Mouse (Mus musculus): Measurements from ENCODE around the gene Frmd4b. TPM values are rescaled to one million over a fixed set of nuclear protein-coding genes. Genes with fewer than 3 reads are reported as not detected.
A peak's percentile ranks its signal among the peaks of the same experiment; 100 is the strongest.

Gene Frmd4b
- total RNA-seq, 1 experiment from 2014 or later, result 13.8 TPM

GRCm38 (mm10) chr6:97413453-97413852 is 203.9 kb downstream of the Frmd4b start:
- no peak for ATAC-seq (replicated peaks in 1 of 2; ENCODE audit: insufficient read depth in 1 of 2, low FRiP score in 2 of 2, low TSS enrichment in 1 of 2, low read depth in 1 of 2, poor library complexity in 2 of 2, severe bottlenecking in 2 of 2)

- ATAC-seq (replicated peaks in 1 of 2; ENCODE audit: insufficient read depth in 1 of 2, low FRiP score in 2 of 2, low TSS enrichment in 1 of 2, low read depth in 1 of 2, poor library complexity in 2 of 2, severe bottlenecking in 2 of 2), result no peak
These were observed 204.9 kb downstream of the Frmd4b start for GRCm38 (mm10) chr6:97412403-97412802.

GRCm38 (mm10) chr6:97411327-97411726 is 206.0 kb downstream of the Frmd4b start:
- no peak for ATAC-seq (replicated peaks in 1 of 2; ENCODE audit: insufficient read depth in 1 of 2, low FRiP score in 2 of 2, low TSS enrichment in 1 of 2, low read depth in 1 of 2, poor library complexity in 2 of 2, severe bottlenecking in 2 of 2)

- ATAC-seq (replicated peaks in 1 of 2; ENCODE audit: insufficient read depth in 1 of 2, low FRiP score in 2 of 2, low TSS enrichment in 1 of 2, low read depth in 1 of 2, poor library complexity in 2 of 2, severe bottlenecking in 2 of 2), result no peak
These were observed 207.7 kb downstream of the Frmd4b start for GRCm38 (mm10) chr6:97409467-97410239.

GRCm38 (mm10) chr6:97407914-97408313 is 209.4 kb downstream of the Frmd4b start:
- no peak for ATAC-seq (replicated peaks in 1 of 2; ENCODE audit: insufficient read depth in 1 of 2, low FRiP score in 2 of 2, low TSS enrichment in 1 of 2, low read depth in 1 of 2, poor library complexity in 2 of 2, severe bottlenecking in 2 of 2)

GRCm38 (mm10) chr6:97407425-97407824 is 209.9 kb downstream of the Frmd4b start:
- ATAC-seq (replicated peaks in 1 of 2; ENCODE audit: insufficient read depth in 1 of 2, low FRiP score in 2 of 2, low TSS enrichment in 1 of 2, low read depth in 1 of 2, poor library complexity in 2 of 2, severe bottlenecking in 2 of 2), result peak in 1 of 2 experiments; percentile 29; a peak in 1 of 4 replicates

GRCm38 (mm10) chr6:97405311-97405710 is 212.0 kb downstream of the Frmd4b start:
- peak in 1 of 2 experiments; percentile 25; a peak in 1 of 4 replicates for ATAC-seq (replicated peaks in 1 of 2; ENCODE audit: insufficient read depth in 1 of 2, low FRiP score in 2 of 2, low TSS enrichment in 1 of 2, low read depth in 1 of 2, poor library complexity in 2 of 2, severe bottlenecking in 2 of 2)

- no peak for ATAC-seq (replicated peaks in 1 of 2; ENCODE audit: insufficient read depth in 1 of 2, low FRiP score in 2 of 2, low TSS enrichment in 1 of 2, low read depth in 1 of 2, poor library complexity in 2 of 2, severe bottlenecking in 2 of 2)
These were observed 214.4 kb downstream of the Frmd4b start for GRCm38 (mm10) chr6:97402822-97403472.

- ATAC-seq (replicated peaks in 1 of 2; ENCODE audit: insufficient read depth in 1 of 2, low FRiP score in 2 of 2, low TSS enrichment in 1 of 2, low read depth in 1 of 2, poor library complexity in 2 of 2, severe bottlenecking in 2 of 2), result no peak
These were observed 216.9 kb downstream of the Frmd4b start for GRCm38 (mm10) chr6:97400446-97400845.

GRCm38 (mm10) chr6:97397935-97398334 is 219.4 kb downstream of the Frmd4b start:
- no peak for ATAC-seq (replicated peaks in 1 of 2; ENCODE audit: insufficient read depth in 1 of 2, low FRiP score in 2 of 2, low TSS enrichment in 1 of 2, low read depth in 1 of 2, poor library complexity in 2 of 2, severe bottlenecking in 2 of 2)

- ATAC-seq (replicated peaks in 1 of 2; ENCODE audit: insufficient read depth in 1 of 2, low FRiP score in 2 of 2, low TSS enrichment in 1 of 2, low read depth in 1 of 2, poor library complexity in 2 of 2, severe bottlenecking in 2 of 2), result no peak
These were observed 220.4 kb downstream of the Frmd4b start for GRCm38 (mm10) chr6:97396957-97397354.

- ATAC-seq (replicated peaks in 1 of 2; ENCODE audit: insufficient read depth in 1 of 2, low FRiP score in 2 of 2, low TSS enrichment in 1 of 2, low read depth in 1 of 2, poor library complexity in 2 of 2, severe bottlenecking in 2 of 2), result no peak
These were observed 220.9 kb downstream of the Frmd4b start for GRCm38 (mm10) chr6:97396351-97396956.

- ATAC-seq (replicated peaks in 1 of 2; ENCODE audit: insufficient read depth in 1 of 2, low FRiP score in 2 of 2, low TSS enrichment in 1 of 2, low read depth in 1 of 2, poor library complexity in 2 of 2, severe bottlenecking in 2 of 2), result no peak
These were observed 221.6 kb downstream of the Frmd4b start for GRCm38 (mm10) chr6:97395477-97396350.

GRCm38 (mm10) chr6:97394473-97395075 is 222.8 kb downstream of the Frmd4b start:
- no peak for ATAC-seq (replicated peaks in 1 of 2; ENCODE audit: insufficient read depth in 1 of 2, low FRiP score in 2 of 2, low TSS enrichment in 1 of 2, low read depth in 1 of 2, poor library complexity in 2 of 2, severe bottlenecking in 2 of 2)

GRCm38 (mm10) chr6:97392912-97393311 is 224.4 kb downstream of the Frmd4b start:
- no peak for ATAC-seq (replicated peaks in 1 of 2; ENCODE audit: insufficient read depth in 1 of 2, low FRiP score in 2 of 2, low TSS enrichment in 1 of 2, low read depth in 1 of 2, poor library complexity in 2 of 2, severe bottlenecking in 2 of 2)

- no peak for ATAC-seq (replicated peaks in 1 of 2; ENCODE audit: insufficient read depth in 1 of 2, low FRiP score in 2 of 2, low TSS enrichment in 1 of 2, low read depth in 1 of 2, poor library complexity in 2 of 2, severe bottlenecking in 2 of 2)
These were observed 230.0 kb downstream of the Frmd4b start for GRCm38 (mm10) chr6:97387388-97387787.

- ATAC-seq (replicated peaks in 1 of 2; ENCODE audit: insufficient read depth in 1 of 2, low FRiP score in 2 of 2, low TSS enrichment in 1 of 2, low read depth in 1 of 2, poor library complexity in 2 of 2, severe bottlenecking in 2 of 2), result no peak
These were observed 232.4 kb downstream of the Frmd4b start for GRCm38 (mm10) chr6:97384918-97385317.

Data from hematopoietic stem cell, adult 5-6 weeks (primary cell).